Mouse (Mus musculus) adipose tissue, adult 10 weeks (tissue): ENCODE measurements around the gene Xkr7. TPM values are rescaled to one million over a fixed set of nuclear protein-coding genes. Genes with fewer than 3 reads are reported as not detected.

ENCODE experiments used
- polyA plus RNA-seq: library from polyadenylated mRNA; stranded (reverse); fragments of 350-450 nt; fragmentation: Illumina TruSeq; extraction: RNeasy Lipid Tissue Mini Kit (QIAGEN cat#74804); gene quantifications from one replicate; pipeline ENCODE4 v1.2.3, GENCODE M21; 2014; ENCODE audit warnings: low read depth, low replicate concordance

The Xkr7 gene
- 4.2 TPM for polyA plus RNA-seq

DNA sequence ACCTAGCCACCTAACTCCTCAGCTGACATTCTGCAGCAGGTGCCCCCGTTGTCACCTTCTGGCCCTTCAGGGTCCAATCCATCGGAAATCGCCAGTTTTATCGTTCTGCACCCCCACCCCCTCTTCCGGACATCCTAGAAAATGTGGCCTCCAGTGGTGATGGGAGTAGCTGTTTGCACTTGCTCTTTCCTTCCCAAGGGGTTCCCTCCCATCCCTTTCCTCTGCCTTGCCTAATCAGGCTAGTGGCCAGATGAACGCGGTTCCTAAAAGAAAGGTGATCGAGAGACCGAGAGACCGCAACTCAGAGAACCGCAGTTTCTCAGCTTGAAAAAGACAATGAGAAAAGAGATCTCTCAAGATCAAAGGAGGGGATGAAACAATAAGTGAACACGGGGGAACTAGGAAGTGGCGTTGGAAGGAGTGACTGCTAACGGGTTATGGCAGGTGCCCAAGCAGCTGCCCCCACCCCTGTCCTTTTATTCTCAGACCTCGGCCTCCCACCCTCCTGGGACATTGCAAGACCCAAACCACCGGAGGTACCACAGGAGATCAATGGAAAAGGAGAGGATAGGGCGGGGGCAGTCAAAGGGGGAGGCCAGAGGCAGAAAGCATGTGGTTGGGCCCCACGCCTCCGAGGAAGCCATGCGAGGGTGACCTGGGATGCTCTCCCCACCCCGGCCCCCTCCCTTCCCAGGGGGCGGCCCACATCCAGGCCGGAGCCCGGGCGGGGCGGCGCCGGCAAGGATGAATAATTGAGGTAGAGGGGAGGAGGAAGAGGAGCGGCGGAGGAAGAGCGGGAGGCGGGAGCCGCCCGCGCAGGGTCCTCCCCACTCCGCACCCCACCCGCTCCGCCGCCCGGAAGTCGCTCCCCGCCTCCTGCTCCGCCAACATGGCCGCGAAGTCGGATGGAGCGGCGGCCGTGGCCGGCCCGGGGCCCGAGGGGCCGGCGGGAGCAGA, at the start of gene Xkr7:
Gene Xkr7 (plus strand): TSS at position 727 of the 957 bp plus-strand sequence.

GRCm38 (mm10) chr2:153014758-153015593, 16.7 kb upstream of the Xkr7 start, which contains the start of gene Pdrg1:
Pdrg1 (minus strand) TSS chr2:153015427.

GRCm38 (mm10) chr2:153065747-153066508, 34.3 kb downstream of the Xkr7 start, which contains the start of gene Ccm2l:
Ccm2l (plus strand) TSS chr2:153065955.

Other genes starting within 250 kb of the Xkr7 start
- gene Bcl2l1, start 200.1 kb upstream of the Xkr7 start, polyA plus RNA-seq = 42.0 TPM
- 1.9 TPM for gene Tpx2, start 183.9 kb upstream of the Xkr7 start, polyA plus RNA-seq
- gene Mylk2, start 120.5 kb upstream of the Xkr7 start, polyA plus RNA-seq = 1.1 TPM
- 5.9 TPM for gene Foxs1, start 98.6 kb upstream of the Xkr7 start, polyA plus RNA-seq
- gene Dusp15, start 80.2 kb upstream of the Xkr7 start, polyA plus RNA-seq = 21.3 TPM
- 12.9 TPM for gene Ttll9, start 69.4 kb upstream of the Xkr7 start, polyA plus RNA-seq
- gene Pdrg1, start 16.4 kb upstream of the Xkr7 start, polyA plus RNA-seq = 219 TPM
- gene Ccm2l, start 34.1 kb downstream of the Xkr7 start, polyA plus RNA-seq = 11.4 TPM
- 2.9 TPM for gene Hck, start 76.6 kb downstream of the Xkr7 start, polyA plus RNA-seq
- gene Tm9sf4, start 129.5 kb downstream of the Xkr7 start, polyA plus RNA-seq = 66.5 TPM
- gene Tspyl3, start 193.6 kb downstream of the Xkr7 start, polyA plus RNA-seq = 3.0 TPM
- gene Plagl2, start 209.6 kb downstream of the Xkr7 start, polyA plus RNA-seq = 8.0 TPM
- 16.7 TPM for gene Pofut1, start 209.7 kb downstream of the Xkr7 start, polyA plus RNA-seq